Mouse (Mus musculus) small intestine, adult 2 months (tissue): Measurements from ENCODE around the gene Spcs1.

Experiments
- CTCF ChIP-seq: fragments of 200-500 bp; IDR thresholded peaks from 2 replicates; pipeline ENCODE4 v1.5.1; 2012; ENCODE audit warnings: low read depth, mild to moderate bottlenecking, control low read depth, inconsistent platforms, low read length, moderate library complexity, mixed read lengths; ENCODE audit not compliant: insufficient replicate concordance, insufficient read length; ENCODE audit errors: extremely low read depth
- POLR2A ChIP-seq: fragments of 200-500 bp; IDR thresholded peaks from 2 replicates; pipeline ENCODE4 v1.6.1; 2012; ENCODE audit warnings: low read depth, mild to moderate bottlenecking, control low read depth, inconsistent platforms, low read length, moderate library complexity

GRCm38 (mm10) chr14:31000356-31000755 is 1.1 kb downstream of the Spcs1 start:
- no peak for TF ChIP-seq POLR2A
- TF ChIP-seq CTCF: no peak
